Mouse (Mus musculus) ZHBTc4 (cell line): ENCODE results near the gene C2cd3.

Experiments used
- DNase-seq: peaks from one replicate; pipeline ENCODE4 v3.0.0-alpha.2; 2011; ENCODE audit warnings: low read depth, low spot score

The C2cd3 gene

DNA sequence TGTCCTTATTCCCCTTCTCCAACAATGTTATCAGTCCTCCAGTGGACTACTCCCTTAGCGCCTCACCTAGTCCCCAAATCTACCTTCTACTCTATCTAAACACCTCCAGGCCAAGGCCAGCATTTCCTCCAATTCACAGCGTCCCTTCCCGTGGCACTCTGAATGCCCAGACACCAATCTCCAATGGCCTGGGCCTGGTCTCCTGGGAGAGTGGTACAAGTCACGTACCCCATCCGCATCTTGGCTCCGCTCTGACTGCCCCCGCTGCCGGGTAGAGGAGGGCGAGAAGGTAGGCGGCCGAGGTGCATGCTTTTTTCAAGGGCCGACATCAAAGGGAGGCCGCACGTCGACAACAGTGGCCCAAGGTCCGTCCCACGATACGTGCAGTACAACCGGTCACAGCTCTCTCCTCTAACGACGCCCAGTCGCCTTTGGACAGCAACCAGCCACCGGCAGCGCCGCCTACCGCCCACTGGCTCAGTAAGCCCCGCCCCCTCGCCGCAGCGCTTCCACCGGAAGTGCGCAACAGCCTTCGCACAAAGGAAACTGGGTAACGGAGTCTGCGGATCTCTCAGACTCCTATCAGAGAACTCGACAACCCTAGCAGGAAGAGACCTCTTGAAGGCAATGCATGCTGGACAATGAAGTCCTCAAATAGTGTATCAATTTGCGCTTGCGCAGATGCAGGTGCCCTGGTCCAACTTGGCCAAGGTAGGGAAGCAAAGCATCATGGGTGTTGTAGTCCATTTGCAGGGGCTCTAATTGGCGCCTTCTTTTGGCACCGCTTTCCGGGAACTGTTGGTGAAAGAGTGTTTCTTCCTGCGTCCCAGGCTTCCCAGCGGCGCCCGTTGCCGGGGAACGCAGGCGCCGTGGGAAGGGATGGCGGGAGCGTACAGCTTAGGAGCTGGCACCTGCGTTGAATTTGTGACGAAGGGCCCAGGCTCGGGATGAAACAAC, at the start of gene C2cd3, which contains the start of gene Ppme1:
TSS of gene C2cd3 (plus strand) at position 739 of the 957 bp plus-strand sequence.
TSS of gene Ppme1 (minus strand) at position 813 of the 957 bp plus-strand sequence.
- DNase-seq = peak; percentile 100

DNA sequence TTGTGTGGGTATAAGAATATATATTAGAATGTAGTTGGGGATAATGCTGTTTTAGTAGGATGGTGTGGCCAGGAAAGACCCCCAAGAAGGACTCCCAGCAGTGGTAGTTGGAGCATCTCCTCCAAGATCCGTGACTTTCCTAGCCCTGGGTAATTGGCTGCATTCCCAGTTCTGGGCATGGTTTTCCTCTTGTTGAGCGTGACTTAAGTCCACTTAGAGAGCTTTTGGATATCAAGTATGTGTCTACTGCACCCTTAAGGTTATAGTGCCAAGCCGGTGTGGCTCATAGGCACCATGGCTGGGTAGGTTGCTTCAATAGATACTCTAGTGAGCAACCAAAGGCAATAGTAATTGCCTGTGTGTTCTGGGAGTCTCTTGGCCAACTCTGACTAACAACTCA, 48.3 kb upstream of the C2cd3 start:
- DNase-seq = no peak

DNA sequence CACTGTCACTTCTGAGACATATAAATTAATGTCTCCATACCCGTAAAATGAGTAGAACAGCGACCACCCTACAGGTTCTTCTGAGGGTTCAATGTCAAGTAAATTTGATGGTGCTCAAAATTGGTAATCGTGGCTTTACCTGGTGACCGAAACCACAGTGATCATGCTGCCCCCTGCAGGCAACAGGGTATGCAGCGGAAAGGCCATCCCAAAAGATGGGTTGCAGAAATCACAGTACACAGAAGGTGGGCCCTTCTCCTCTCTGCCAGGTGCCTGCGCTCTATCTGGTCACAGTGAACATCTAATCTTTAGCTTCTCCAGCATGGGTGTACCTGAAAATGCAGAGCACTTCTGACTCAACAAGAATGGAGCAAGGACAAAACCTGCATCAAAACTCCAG, 46.6 kb upstream of the C2cd3 start:
- DNase-seq = peak; percentile 44

DNA sequence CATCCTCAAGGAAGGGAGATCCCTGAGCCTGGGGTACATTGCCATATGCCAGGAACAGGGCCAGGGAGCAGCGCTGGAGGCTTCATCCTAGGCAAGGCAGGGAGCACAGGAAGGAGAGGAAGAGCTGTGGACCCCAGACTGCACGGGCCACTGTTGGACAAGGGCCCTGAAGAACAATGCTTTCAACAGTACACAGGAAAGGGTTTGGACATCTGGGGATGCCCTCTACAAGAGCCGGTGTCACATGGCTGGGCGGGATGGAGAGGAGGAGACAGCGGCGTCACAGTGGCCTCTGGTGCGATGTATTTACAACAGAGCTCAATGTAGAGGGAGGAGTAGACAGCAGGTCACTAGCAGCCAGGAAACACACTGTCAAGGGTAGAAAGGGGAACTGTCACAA, 44.5 kb upstream of the C2cd3 start:
- no peak for DNase-seq

DNA sequence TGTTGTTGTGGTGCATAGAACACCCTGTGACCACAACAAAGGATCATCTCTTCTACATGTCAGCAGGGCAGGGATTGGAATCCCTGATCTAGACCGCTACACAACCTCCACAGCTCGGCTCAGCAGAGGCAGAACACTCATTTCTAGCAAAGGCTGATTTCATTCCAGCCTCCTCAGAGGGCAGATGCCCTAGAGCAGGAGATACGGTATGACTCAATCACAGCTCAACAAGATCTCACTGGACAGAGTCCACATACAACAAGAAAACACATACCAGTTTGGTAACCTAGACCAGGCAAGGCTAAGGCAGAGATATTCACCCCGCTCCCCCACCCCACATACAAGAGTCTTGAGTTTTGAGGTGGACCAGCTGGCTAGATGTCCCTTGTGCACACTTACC, 43.4 kb upstream of the C2cd3 start:
- DNase-seq = no peak

DNA sequence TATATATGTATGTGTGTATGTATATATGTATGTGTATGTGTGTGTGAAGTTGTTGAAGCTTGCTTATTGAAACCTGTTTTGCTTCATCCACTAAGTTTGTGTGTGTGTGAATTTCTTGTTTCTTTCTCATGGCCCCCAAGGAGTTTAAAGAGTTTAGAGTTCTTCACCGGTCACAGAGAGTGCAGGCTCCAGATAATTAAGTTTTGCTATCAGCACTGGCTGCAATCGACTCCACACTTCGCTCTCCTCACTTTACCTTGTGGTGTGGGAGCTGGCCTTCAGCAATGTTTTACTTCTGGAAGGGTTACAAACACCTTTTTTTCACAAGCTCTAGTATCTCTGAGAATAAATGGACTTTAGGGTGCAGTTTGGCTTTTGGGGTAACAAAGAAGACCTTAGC, 40.8 kb upstream of the C2cd3 start:
- DNase-seq = no peak

DNA sequence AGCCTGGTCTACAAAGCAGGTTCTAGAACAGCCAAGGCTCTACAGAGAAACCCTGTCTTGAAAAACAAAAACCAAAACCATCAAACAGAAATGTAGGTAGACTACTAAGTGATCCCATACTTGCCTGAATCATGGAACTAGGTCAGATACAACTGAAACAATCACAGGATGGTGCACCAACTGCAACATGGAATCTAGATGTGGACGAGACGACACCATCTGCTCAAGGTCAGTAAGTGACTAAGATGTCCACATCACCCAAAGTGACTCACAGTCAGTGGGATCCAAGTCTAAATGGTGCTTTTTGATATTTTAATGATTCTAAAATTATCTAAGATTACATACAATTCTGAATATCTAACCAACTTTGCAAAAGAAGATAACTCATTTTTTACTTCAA, 36.1 kb upstream of the C2cd3 start:
- no peak for DNase-seq

DNA sequence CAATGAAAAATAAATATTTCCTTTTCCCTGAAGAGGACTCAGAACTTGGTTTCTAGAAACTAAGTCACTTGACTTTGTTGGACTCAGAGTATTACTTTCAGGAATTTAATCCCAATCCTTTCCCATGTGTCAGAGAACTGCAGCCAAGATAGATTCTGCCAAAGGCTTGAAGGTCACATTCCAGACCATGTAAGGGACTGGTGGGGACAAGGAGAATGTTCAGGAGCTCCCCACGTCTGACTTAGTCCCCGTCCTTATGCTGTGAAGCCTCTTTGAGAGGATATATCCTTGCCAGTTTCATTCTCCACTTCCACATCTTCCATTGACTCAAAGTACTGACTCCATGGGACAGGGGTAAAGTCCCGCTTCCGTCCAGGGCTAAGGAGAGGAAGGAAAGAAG, 17.0 kb upstream of the C2cd3 start:
- DNase-seq = no peak

DNA sequence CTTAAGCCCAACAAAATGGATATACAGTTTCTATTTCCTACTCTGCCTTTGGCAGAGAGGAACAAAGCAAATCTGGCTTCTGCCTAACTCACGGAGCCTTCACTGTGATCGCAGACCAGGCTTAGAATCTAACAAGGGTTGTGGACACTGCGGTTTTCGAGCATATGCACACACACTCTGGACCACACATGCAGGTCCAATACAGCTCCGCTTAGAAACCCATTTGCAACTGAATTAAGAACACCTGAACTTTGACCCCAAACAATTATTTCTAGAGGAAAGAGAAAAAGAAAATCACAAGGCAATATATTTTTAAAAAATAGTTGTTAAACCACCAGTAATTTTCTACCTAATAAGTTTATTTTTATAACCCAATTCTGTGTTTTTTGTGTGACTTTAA, 15.7 kb upstream of the C2cd3 start:
- no peak for DNase-seq

DNA sequence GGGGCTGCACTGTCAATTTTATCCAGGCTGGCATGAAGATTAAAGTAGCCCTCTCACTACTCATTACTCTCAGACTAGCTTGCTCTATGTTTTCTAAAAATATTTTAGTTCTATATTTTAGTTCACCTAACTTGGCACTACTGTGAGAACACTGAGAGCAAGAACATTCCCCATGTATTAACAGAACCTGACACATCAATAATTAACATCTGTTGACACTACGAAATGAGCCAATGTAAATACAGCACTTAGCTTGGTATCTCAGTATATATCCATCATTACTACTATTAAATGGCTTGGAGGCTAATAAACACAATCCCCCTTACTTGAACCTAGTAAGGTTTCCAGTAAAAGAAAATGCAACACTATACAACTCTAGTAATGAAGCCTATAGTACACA, 15.3 kb upstream of the C2cd3 start:
- DNase-seq = no peak

DNA sequence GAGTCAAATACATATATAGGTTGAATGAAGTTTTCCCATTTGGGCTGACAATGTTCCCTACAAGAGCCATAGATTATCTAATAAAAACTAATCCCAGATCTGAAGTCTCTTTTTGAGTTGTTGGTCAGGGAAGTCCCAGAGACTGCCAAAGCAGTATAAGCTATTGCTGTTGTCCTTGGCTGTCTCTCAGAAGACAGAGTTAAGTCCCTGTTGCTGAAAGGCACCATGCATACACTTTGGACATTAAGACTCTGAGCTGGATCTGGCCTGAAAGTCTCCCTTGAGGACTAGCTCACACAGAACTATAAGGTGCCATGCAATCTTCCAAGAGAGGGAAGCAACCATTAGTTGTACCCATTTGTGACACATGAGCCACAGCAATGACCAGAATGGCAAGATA, 14.2 kb upstream of the C2cd3 start:
- no peak for DNase-seq

DNA sequence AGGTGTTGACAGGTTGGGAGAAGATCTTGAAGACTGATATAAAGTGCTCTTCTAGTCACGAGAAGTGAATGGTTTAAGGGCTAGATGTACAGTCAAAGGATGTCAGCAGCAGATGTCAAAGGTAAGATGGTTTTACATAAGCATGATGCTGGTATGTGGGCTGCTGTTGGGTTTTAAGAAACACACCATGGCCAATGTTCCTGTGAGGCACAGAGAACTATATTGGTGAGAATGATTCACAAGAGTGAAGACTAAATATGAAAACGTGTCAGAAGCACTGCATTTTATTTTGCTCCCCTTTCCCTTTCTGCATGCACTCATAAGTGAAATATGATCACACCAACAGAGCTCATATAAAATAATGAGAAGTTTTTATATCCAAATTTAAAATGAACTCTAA, 8.9 kb upstream of the C2cd3 start:
- DNase-seq = no peak

DNA sequence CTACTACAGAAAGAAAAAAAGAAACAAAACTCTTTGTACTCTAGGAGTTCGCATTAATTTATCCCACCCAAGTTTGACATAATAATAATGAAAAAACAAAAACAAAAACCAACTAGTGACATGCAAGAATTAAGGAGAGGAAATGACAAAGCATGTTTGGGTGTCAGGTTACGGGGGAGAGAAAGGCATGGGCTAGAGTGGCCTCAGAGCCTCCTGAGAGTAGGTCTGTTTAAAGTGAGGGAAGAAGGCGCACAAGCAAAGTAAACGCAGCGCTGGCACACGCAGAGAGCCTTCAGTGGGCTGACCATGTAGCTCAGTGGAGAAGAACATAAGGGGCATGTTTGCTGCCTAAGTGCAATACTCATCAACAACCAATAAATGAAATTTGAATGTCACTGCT, 7.1 kb upstream of the C2cd3 start:
- no peak for DNase-seq

DNA sequence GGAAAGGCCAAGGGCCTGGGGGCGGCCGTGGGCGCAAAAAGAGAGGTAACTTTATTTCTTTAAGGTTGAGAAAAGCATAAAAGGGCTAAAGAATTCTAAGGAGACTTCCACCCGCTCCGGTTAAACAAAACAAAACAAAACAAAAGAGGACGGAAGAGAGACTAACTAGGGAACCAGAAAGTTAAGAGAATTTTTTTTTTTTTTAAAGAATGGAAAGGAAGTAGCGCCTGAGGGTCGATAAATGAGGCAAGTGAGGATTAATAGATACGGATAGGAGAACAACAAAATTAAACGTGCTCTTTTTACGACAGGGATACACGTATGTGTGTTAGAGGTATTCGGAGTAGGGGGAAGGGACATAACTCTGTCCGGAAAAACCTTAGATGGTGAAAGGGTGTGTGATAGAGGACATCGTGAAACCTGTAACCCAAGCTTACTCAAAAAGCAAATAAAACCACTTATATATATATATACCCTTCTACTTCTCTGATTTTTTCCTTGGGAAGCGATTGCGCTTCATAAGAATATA, 483 bp downstream of the C2cd3 start:
- DNase-seq = peak; percentile 11

DNA sequence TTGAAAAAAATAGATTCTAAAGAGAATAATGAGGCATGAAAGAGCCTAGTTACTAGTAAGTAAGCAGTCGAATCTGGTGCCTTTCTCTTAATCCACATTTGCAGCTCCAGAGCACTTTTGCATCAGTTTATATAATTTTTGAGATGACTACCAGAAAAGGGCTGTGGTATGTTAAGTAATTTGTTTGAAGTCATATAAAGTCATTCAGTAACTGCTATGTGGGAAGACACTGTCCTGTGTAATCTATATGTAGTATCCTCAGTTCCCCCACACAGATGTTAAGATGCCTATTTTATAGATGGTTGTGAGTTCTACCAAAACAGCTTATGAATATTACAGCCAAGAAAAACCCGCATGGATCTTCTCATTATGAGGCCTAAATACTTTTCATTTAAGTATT, 6.2 kb downstream of the C2cd3 start:
- no peak for DNase-seq

DNA sequence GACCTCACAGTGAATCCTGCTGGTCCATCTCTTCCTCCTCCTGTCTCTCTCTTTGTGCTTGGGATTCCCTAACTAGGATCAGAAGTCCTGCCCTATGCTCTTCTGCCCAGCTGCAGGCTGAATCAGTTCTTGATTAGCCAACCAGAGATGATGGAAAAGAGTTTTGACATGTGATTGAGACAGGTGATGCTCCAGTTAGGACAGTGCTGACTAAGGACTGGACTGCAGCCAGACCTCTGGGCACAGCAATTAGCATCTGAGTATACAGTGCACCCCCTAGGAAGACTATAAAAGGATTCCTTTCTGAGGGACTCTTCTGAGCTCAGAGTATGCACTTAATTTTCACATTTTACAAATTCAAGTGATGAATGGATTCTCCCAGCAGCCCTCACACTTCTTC, 9.1 kb downstream of the C2cd3 start:
- DNase-seq = no peak

DNA sequence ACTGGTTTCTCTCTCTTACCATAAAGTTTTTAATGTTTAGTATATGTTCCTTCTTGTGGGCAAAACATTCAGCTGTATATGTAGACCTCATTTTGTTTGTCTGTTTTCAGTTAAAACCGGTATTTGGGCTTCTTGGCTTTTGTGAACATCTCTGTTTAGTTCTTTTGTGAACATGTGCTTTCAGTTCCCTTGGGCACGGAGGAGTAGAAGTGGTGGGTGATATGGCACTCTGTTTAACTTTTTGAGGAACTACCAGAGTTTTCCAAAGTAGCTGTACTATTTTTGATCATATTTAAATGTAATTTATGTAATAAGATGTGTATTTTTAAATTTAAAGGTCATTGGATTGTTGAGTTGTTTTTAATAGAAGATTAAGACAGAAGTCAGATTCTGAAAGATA, 11.2 kb downstream of the C2cd3 start:
- no peak for DNase-seq

DNA sequence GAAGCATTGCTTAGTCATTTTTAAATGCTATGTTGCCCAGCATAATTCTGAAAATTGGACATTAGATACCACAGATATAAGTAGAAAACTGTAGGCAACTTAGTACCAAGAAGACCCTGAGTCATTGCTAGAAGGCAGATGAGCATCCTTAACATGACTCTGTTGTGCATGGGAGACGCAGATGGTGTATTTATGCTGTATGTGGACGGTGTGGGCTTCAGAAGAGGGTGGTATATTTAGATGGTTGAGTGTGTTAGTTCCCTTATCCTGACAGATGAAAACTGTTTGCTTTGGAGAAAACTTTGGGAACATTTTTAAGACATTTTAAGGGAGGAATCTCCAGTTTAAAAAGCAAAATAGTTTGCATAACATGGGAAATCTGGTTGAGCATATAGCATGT, 16.1 kb downstream of the C2cd3 start:
- DNase-seq = no peak

DNA sequence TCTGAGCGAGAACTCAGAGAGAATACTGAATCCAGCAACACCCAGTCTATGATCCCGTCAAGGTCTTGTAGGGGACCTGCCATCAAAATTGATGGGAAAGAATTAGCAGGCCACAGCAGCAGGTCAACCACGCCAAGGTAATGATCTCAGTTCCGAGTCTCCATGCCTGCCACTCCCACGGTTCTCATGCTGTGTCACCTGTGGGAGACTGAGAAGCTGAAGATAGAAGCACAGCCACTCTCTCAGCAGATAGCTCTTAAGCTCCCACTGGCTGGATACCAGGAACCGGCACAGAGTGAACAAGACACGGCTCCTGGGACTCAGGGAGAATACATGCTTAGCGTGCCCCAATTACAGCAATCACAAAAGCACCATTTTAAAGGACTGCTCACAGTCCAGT, 18.1 kb downstream of the C2cd3 start:
- DNase-seq = no peak

DNA sequence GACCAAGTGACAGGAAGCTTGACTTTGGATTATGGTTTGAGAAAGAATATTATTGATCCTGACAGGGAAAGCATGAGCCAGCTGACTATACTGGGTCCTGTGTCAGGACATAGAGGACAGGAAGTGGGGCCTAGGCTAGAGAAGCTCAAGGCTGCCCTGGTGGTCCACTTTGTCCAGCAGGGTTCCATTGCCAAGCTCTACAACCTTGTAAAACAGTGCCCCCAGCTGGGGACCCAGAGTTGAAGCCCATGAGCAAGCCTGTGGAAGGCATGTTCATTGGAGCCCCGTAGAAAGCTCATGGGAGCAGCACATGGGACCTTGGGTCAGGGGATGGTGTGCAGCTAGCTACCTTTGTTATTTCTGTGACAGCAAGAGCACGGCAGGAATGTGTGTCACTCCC, 20.2 kb downstream of the C2cd3 start:
- DNase-seq = no peak

DNA sequence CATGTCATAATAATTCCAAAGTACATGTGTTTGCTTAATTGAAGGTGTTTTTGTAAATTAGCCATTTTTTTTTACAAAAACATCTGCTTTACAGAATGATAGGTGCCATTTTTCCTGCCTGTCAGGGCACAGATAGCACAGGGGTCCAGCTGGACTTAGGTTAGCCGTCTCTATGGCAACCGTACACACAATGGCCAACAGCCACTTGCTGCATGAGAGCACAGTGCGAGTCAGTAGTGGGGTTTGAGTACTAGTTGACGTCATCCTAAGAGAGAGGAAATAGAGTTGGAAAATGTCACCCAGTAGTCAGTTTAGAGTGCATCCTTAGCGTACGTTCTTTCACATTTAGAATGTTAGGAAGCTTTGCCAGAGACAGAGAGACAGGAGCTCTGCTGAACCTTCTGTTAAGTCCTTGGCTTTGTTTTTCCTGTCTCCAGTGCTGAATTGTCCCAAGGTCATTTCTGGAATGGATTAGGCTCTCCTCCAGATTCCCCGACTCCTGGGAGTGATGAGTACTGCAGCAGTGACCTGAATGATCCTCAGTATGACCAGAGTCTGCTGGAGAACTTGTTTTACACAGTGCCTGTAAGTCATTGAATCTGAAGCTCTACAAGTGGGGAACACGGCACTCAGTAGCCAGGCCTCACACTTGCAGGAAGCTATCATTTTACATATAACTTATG, 27.3 kb downstream of the C2cd3 start:
- peak; percentile 12 for DNase-seq

DNA sequence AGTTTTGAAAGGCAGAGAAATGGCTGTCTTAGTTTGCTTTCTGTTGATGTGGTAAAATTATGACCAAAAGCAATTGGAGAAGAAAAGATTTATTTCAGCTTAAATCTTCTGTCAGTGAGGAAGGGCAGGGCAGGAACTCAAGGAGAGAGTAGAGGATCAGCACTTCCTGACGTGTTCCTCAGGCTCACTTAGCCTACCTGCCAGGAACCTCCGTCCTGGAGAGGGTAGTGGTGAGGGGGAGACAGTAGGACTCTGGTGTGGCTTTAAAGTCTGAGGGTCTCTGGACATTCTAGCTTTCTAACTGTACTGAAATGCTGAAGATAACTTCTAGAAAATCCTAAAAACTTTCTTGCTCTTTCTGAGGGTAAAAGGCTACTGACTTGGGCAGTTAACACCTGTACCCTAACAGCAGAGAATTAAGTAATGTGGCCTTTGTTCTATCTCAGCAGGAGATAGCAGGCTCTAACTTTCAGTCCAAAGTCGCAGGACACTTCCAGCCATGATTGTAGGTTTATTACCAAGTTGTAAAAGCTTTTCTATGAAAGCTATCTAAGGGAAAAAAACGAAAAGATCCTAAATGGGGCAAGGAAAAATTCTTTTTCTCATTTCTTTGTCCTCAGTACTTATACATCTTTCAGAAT, 29.0 kb downstream of the C2cd3 start:
- no peak for DNase-seq
